Mouse (Mus musculus): ENCODE measurements around the gene Xrcc5. TPM values are rescaled to one million over a fixed set of nuclear protein-coding genes. Genes with fewer than 3 reads are reported as not detected.

The Xrcc5 gene
- total and polyA plus RNA-seq, 3 experiments: 53.4 to 83.5 (median 60.3) TPM

GRCm38 (mm10) chr1:72428526-72428925, 121.3 kb downstream of the Xrcc5 start:
- Histone ChIP-seq H3K4me3 (replicated peaks in 1 of 3; ENCODE audit: low read depth in 2 of 3, low read length in 2 of 3, poor library complexity in 1 of 3) (no peak overlapping the region), H3K4me2 (ENCODE audit: insufficient read depth, low read depth, poor library complexity, severe bottlenecking) (peak overlapping the region; percentile 37; the same call in 1 of the 2 replicates), H3K9ac (ENCODE audit: insufficient read depth, low read depth) (no peak overlapping the region), H3K79me2 (replicated peaks; ENCODE audit: control insufficient read depth, extremely low read depth, insufficient read depth, poor library complexity, severe bottlenecking) (no peaks in the 10 kb centered on the region), H3K27me3 (replicated peaks) (peaks cover 25% of the 10 kb centered on the region), H3K27ac (ENCODE audit: insufficient read depth, low read depth) (no peak overlapping the region), H3K4me1 (ENCODE audit: control insufficient read depth in 1 of 2, insufficient read depth in 2 of 2) (peaks cover 14 to 23% of the 10 kb centered on the region in 2 experiments), H3K36me3 (replicated peaks in 1 of 2; ENCODE audit: control insufficient read depth in 1 of 2, insufficient read depth in 1 of 2, low read length in 1 of 2) (no peaks in the 10 kb centered on the region), H3K9me3 (replicated peaks; ENCODE audit: low read length) (no peaks in the 10 kb centered on the region)
- dilution Hi-C loops (cut with MboI; ENCODE audit: extremely low pct_ligation_motif_present, extremely low pct_unique_long_range_greater_than_20kb, low sequenced_read_pairs): no loop called here
- DNase-seq (ENCODE audit: extremely low read depth): peak; percentile 43
- in situ Hi-C loops (cut with MboI; ENCODE audit: low pct_ligation_motif_present, low pct_unique_long_range_greater_than_20kb, low sequenced_read_pairs): loop anchor here (25.0 kb wide), 1 partner anchor 409 kb away; no protein-coding TSS in a partner anchor
- TF ChIP-seq ZC3H11A (IDR thresholded peaks at IDR 0.05; ENCODE audit: low read depth, low read length) (no peak), JUN (IDR thresholded peaks at IDR 0.05; ENCODE audit: insufficient read depth, low read depth, low read length) (no peak), ETS1 (conservative IDR thresholded peaks at IDR 0.05; ENCODE audit: low read depth, low read length) (no peak), E2F4 (IDR thresholded peaks at IDR 0.05; ENCODE audit: insufficient replicate concordance, low read depth, low read length) (no peak), RAD21 (IDR thresholded peaks at IDR 0.05; ENCODE audit: low read depth, low read length) (no peak), PAX5 (IDR thresholded peaks at IDR 0.05; ENCODE audit: low read length) (no peak), USF2 (conservative IDR thresholded peaks at IDR 0.05; ENCODE audit: low read depth, low read length) (no peak), JUND (conservative IDR thresholded peaks at IDR 0.05; ENCODE audit: low read depth, low read length) (no peak), POLR2A (IDR thresholded peaks at IDR 0.05; ENCODE audit: low read depth, low read length) (no peak), CHD1 (IDR thresholded peaks at IDR 0.05; ENCODE audit: low read depth, low read length) (no peak), BHLHE40 (IDR thresholded peaks at IDR 0.05; ENCODE audit: low read depth, low read length) (no peak), KAT2A (IDR thresholded peaks at IDR 0.05; ENCODE audit: insufficient replicate concordance, low read length) (no peak), NELFE (IDR thresholded peaks at IDR 0.05; ENCODE audit: low read depth, low read length) (no peak), ZNF384 (IDR thresholded peaks at IDR 0.05; ENCODE audit: low read depth, low read length) (no peak), MAFK (IDR thresholded peaks at IDR 0.05; ENCODE audit: insufficient replicate concordance, low read length) (no peak), TCF12 (IDR thresholded peaks at IDR 0.05; ENCODE audit: low read depth, low read length) (no peak), HCFC1 (IDR thresholded peaks at IDR 0.05; ENCODE audit: low read depth, low read length) (no peak), ZKSCAN1 (IDR thresholded peaks at IDR 0.05; ENCODE audit: borderline replicate concordance, low read depth, low read length) (no peak), TBP (conservative IDR thresholded peaks at IDR 0.05; ENCODE audit: low read depth, low read length) (no peak), IRF4 (IDR thresholded peaks at IDR 0.05; ENCODE audit: low read depth, low read length) (no peak)

DNA sequence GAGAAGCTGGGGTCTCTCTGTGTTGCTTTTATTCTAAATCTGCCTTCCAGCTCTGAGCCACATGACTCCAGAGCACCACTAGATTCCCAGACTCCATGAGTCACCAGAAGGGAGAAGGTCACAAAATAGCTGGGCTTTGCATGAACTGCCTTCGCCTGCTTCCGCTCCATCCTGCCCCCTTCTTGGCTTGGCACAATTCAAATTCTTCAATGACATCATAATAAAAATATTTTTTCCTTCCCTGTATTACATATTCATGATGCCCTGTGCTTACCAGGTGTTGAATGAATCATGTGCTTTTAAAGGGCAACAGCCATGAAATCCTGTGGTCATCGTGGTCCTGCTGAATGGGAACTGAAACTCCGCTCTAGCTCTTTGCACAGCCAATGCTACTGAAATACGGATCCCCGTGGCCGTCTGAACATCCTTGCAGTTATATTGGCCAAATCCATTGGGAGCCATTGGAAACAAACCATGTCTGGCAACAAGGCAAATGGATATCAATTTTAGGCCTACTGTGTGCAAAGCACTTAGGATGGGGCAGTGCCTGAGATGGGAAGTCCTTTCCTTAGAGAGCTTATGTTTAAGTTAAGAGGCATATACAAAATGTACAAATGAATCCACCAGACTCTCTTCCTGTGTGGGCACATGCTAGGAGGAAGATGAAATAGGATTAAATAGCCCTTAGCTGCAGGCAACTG, 122.0 kb downstream of the Xrcc5 start:
- Histone ChIP-seq H3K4me2 (ENCODE audit: insufficient read depth, low read depth, poor library complexity, severe bottlenecking) (peak overlapping the region; percentile 37; the same call in 1 of the 2 replicates), H3K9ac (ENCODE audit: insufficient read depth, low read depth) (no peak overlapping the region), H3K4me3 (replicated peaks in 1 of 3; ENCODE audit: low read depth in 2 of 3, low read length in 2 of 3, poor library complexity in 1 of 3) (no peak overlapping the region), H3K79me2 (replicated peaks; ENCODE audit: control insufficient read depth, extremely low read depth, insufficient read depth, poor library complexity, severe bottlenecking) (no peaks in the 10 kb centered on the region), H3K4me1 (ENCODE audit: control insufficient read depth in 1 of 2, insufficient read depth in 2 of 2) (peaks cover 14 to 23% of the 10 kb centered on the region in 2 experiments), H3K27me3 (replicated peaks) (peaks cover 25% of the 10 kb centered on the region), H3K36me3 (replicated peaks in 1 of 2; ENCODE audit: control insufficient read depth in 1 of 2, insufficient read depth in 1 of 2, low read length in 1 of 2) (no peaks in the 10 kb centered on the region), H3K27ac (ENCODE audit: insufficient read depth, low read depth) (no peak overlapping the region), H3K9me3 (replicated peaks; ENCODE audit: low read length) (no peaks in the 10 kb centered on the region)
- dilution Hi-C loops (cut with MboI; ENCODE audit: extremely low pct_ligation_motif_present, extremely low pct_unique_long_range_greater_than_20kb, low sequenced_read_pairs) (no loop called here), in situ Hi-C loops (cut with MboI; ENCODE audit: low pct_ligation_motif_present, low pct_unique_long_range_greater_than_20kb, low sequenced_read_pairs) (loop anchor here (25.0 kb wide), 1 partner anchor 408 kb away; no protein-coding TSS in a partner anchor)
- DNase-seq (ENCODE audit: extremely low read depth): peak; percentile 93
- TF ChIP-seq E2F4 (IDR thresholded peaks at IDR 0.05; ENCODE audit: insufficient replicate concordance, low read depth, low read length) (0 out of 2 replicates have a peak, but pooled peaks have one; percentile 31), ZNF384 (IDR thresholded peaks at IDR 0.05; ENCODE audit: low read depth, low read length) (peak; percentile 36; the same call in 1 of the 2 replicates), SIN3A (IDR thresholded peaks at IDR 0.05; ENCODE audit: low read length) (0 out of 2 replicates have a peak, but pooled peaks have one; percentile 47), TCF12 (IDR thresholded peaks at IDR 0.05; ENCODE audit: low read depth, low read length) (peak; percentile 86), JUND (conservative IDR thresholded peaks at IDR 0.05; ENCODE audit: low read depth, low read length) (peak; percentile 88), PAX5 (IDR thresholded peaks at IDR 0.05; ENCODE audit: low read length) (no peak), RCOR1 (conservative IDR thresholded peaks at IDR 0.05; ENCODE audit: low read depth, low read length) (peak; percentile 95), EP300 (IDR thresholded peaks at IDR 0.05; ENCODE audit: low read length) (peak; percentile 99), JUN (IDR thresholded peaks at IDR 0.05; ENCODE audit: insufficient read depth, low read depth, low read length) (peak; percentile 89), NRF1 (IDR thresholded peaks at IDR 0.05; ENCODE audit: low read depth, low read length) (no peak), CHD2 (IDR thresholded peaks at IDR 0.05; ENCODE audit: low read length) (peak; percentile 58), MAFK (IDR thresholded peaks at IDR 0.05; ENCODE audit: insufficient replicate concordance, low read length) (peak; percentile 88), POLR2AphosphoS2 (IDR thresholded peaks at IDR 0.05; ENCODE audit: low read depth, low read length) (no peak), ETS1 (conservative IDR thresholded peaks at IDR 0.05; ENCODE audit: low read depth, low read length) (peak; percentile 91), MYC (IDR thresholded peaks at IDR 0.05; ENCODE audit: low read depth, low read length) (peak; percentile 89), ELF1 (IDR thresholded peaks at IDR 0.05; ENCODE audit: low read depth, low read length) (no peak), USF1 (IDR thresholded peaks at IDR 0.05; ENCODE audit: low read depth, low read length) (no peak), ZKSCAN1 (IDR thresholded peaks at IDR 0.05; ENCODE audit: borderline replicate concordance, low read depth, low read length) (peak; percentile 90), CTCF (conservative IDR thresholded peaks at IDR 0.05 in 1 of 2, IDR thresholded peaks at IDR 0.05 in 1 of 2; ENCODE audit: low read depth in 2 of 2, low read length in 2 of 2) (no peak)
